Mouse (Mus musculus) T-helper 17 cell (primary cell): ENCODE measurements around the gene Speer2.

ENCODE experiments used
- in situ Hi-C, 2 experiments: fragments of 300-600 bp; cut with MboI, MseI; formaldehyde crosslinking; loops; 1 replicate in 1 of 2; 2 replicates in 1 of 2; pipeline ENCODE4 v1.15.1; 2025; ENCODE audit warnings: high pct_unique_total_duplicates in 2 of 2

Speer2 gene

GRCm38 (mm10) chr16:69863644-69864043 is at the start of gene Speer2:
TSS of gene Speer2 (minus strand) at chr16:69863744.
- in situ Hi-C loops = no loop called here

- in situ Hi-C loops = no loop called here
These were observed 40.8 kb upstream of the Speer2 start for GRCm38 (mm10) chr16:69904303-69904702.

GRCm38 (mm10) chr16:69880712-69881111 is 17.2 kb upstream of the Speer2 start:
- in situ Hi-C loops = no loop called here

GRCm38 (mm10) chr16:69836628-69837027 is 26.9 kb downstream of the Speer2 start:
- in situ Hi-C loops = no loop called here

- in situ Hi-C loops = no loop called here
These were observed 49.9 kb downstream of the Speer2 start for GRCm38 (mm10) chr16:69813652-69814051.
